Mouse (Mus musculus): ENCODE results near the gene C2cd4d.

- peak; percentile 85 for TF ChIP-seq CTCF (IDR thresholded peaks at IDR 0.05; ENCODE audit: low read depth, low read length)
- TF ChIP-seq EP300 (IDR thresholded peaks at IDR 0.05; ENCODE audit: insufficient read depth, low read depth, low read length): no peak
- no peak for TF ChIP-seq POLR2A (IDR thresholded peaks at IDR 0.05; ENCODE audit: insufficient read depth, low read length)
Observed at GRCm38 (mm10) chr3:94366761-94367160, 4.5 kb downstream of the C2cd4d start.
